Mouse (Mus musculus) ovary, postnatal 14 days (tissue): ENCODE data around the gene Tbx19.

Experiments used
- DNase-seq: peaks from one replicate; pipeline ENCODE4 v3.0.0; 2022; ENCODE audit warnings: low spot score

The Tbx19 gene

DNA sequence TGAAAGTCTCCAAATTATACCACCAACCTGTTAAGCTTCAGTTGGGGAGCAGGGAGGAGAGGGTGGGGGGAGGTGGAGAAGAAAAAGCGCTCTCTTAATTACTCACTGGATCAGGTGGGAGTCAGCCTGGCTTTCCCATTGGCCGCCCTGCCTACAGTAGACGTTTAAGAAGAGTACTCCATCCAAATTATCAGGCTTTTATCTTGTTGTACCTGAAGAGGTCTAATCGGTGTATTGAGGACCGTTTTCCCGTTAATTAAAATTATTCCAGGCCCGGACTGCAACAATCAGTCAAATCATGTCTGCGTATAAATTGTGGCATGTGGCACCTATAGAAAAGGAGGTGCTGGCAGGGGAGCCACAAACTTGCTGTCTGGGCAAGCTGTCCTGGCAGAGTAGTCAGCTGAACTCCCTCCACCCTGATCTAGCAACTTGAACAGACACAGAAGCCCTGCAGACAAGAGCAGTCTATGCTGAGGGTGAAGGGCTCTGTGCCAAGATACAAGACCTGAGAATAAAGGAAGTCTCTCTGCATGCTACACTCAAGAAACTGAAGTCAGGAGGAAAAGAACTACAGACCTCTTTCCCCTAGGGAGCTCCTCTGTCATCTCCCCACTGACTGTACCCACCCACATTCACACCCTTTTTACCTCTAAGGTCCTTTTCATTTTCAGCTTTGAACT, at the start of gene Tbx19:
TSS of gene Tbx19 (minus strand) at position 51 of the 683 bp plus-strand sequence.
- no peak for DNase-seq

DNA sequence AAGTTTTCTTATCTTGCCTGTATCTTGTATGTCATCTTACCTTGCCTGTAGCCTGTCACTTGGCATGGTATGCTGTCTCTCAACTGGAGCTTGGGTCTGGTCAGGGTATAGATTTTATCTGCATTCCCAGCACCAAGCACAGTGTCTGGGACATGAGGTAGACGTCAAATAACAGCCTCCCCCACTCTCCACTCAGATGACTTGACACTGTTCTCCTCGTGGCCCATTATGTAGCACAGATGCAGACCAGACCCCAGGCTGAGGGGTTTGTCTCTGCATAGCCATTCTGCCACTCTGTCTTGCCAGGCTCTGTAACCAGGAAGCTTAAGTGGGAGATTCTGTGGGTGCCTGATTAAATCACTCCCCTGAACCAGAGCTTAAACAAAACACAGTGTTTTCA, 45.0 kb upstream of the Tbx19 start:
- no peak for DNase-seq

DNA sequence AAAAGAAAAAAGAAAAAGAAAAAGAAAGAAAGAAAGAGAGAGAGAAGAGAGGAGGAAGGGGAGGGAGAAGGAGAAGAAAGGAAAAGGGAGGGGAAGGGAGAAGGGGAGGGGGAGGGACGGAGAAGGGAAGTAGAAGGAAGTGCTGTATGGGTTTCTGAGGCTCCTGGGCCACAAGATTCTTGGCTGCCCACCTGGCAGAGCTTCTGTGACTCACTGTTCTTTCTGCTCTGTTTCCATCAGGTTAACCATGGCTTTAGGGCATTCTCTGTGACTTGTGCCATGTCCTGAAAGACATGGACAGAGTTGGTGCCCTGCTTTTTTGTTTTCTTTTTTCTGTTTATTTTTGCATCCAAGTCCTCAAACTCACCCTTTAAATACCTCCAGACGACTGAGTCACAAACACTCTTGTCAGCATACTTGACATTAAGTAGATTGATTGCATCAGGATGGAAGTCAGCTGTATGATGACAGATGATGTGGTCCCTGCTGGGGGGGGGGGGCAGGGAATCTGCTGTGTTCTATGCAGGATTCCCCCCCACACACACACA, 43.0 kb upstream of the Tbx19 start:
- no peak for DNase-seq

DNA sequence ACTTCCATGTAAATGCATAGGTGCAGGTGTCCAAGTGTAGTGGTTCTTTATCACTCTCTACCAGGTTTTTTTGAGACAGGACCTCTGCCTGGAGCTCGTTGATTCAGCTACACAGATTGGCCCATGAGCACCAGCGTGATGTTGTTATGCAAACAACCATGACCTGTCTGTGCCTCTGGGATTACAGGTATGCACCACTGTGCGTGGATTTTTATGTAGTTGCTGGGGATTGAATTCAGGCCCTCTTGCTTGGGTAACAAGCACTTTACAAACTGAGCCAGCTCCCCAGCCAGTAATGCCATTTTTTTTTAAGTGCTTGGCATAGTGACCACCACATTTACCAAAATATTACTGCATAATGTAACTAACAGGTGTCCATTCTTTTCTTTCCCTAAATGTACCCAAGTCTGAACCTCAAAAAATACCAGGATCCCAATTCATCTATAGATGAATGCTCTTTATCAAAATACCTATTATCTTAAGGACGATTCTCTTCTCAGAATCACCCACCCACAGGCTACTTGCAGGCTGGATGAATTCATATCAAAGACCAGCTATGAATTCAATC, 41.0 kb upstream of the Tbx19 start:
- no peak for DNase-seq

DNA sequence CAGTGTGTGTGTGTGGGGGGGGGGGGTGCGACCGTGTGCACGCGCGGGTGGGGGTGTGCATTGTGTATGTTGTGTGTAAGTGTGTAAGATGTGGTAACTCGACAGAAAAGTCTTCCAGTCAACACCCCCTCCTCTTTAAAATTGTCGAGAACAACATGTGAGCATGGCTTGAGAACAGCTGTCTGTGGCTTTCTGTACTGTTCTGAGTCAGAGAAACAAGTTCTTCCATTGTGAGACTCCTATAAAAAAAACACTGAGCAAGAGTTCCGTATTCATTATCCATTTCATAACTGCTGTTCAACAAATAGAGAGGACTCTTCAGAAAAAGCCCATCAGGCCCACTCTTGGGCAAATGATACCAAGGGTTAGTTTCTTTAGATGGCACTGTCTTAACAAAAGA, 40.2 kb upstream of the Tbx19 start:
- no peak for DNase-seq

DNA sequence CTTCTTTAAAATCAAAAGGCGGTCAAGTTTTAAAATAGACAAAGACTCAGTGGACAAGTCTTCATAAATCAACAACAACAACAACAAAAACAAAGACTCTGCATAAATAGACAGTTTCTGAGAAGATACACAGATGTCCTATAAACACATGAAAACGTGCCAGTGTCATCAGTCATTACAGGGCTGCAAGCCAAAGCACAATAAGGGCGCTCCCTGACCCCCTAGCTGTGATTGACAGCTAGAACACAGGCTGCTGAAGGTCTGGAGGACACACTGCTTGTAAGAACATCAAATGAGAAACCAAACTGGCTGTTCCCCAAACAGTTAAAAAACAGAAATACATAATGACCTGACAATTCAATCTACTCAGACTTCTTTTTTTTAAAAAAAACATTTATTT, 39.1 kb upstream of the Tbx19 start:
- no peak for DNase-seq

DNA sequence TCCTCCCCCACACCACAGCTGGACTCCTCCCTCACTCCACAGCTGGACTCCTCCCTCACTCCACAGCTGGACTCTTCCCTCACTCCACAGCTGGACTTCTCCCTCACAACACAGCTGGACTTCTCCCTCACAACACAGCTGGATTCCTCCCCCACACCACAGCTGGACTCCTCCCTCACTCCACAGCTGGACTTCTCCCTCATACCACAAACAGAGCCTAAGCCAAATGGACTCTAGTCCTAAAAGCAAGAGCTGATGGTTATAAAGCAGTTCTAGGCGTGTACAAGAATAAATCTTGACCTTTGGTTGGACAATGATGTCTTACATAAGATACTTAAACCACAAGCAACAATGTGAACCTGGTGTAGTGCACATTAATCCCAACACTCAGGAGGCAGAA, 38.4 kb upstream of the Tbx19 start:
- no peak for DNase-seq

DNA sequence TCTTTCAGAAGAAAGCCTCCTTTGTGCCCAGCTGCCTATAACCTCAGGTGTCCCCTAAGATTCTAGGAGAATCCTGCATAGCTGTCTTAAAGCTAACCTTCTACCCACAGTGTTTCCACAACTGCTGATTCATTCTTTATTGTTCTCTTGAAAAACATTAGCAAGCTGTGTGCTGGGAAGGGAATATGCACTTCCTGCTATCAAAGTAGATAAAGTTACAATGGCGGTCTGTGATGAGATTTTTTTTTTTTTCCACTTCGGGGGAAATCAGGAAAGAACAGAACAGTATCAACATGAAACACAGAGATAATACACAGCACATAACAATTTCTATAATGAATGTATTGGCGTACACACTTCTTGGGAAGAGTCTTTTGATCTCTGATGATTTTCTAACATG, 37.3 kb upstream of the Tbx19 start:
- DNase-seq: no peak

DNA sequence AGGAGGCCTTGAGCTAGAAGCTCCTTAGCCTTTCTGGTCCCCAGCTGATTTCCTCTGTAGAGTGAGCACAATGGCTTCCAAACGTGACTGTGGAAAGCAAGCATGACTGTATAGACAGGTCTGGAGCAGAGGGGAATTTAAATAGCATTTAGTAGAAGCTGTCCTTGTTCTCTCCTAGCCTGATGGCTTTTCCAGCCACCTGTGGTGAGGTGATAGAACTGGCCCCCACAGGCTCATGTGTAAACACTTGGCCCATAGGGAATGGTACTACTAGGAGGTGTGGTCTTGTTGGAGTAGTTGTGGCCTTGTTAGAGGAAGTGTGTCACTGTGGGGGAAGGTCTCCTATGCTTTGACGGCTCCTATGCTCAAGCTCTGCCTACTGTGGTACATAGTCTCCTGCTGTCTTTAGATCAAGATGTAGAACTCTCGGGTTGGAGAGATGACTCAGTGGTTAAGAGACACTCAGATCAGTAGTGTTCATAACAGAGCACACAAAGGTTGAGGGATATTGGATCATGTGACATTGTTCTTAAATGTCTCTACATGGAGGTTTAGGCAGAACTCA, 34.9 kb upstream of the Tbx19 start:
- no peak for DNase-seq

DNA sequence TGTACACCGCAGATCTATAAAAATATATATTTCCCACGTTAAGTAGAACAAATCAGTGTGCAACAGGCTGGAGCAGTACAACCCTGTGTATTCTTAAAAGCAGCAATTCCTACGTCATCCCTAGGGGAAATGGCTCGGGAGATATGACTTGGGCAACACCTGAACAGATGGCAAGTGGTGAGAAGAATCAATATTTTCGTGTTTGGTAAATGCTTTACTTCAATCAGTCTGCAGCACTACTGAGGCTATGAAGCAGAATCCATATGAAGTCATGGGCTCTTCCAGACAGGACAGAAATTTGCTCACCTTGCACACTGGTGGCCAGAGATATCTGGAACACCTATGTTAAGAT, 34.1 kb upstream of the Tbx19 start:
- DNase-seq: no peak

DNA sequence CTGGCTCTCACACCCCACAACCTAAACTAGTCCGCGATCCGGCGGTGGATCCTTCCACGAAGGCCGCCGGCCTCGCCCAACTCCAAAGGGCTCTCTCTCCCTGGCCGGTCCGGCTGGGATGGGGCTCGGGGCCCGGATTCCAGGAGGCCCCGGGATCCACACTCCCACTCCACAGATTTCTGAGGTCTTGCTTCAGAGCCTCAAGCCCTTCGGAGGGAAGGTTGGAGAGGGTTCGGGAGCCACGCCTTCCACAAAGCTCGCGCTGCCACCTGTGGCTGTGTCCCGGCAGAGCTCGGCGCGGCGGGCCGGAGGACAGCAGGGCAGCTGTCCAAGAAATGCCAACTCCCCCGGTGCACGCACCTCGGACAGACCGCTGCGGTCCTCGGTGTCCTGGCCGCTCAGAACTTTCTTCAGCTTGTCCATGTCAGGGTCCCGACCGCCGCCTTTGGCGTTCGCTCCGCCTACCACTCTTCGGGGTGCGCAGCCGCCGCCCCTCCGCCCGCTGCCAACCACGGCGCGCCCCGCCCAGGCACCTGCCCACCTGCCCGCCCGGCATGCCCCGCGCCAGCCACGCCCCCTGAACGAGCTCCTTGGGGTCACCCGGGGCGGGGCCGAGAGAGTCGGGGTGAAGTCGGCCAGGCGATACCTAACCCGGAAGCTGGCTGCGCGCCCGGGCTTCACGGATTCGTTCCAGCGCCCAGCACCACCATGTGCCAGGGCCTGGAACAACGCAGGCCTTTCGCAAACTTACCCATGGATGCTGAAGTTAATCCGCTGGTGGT, 33.5 kb upstream of the Tbx19 start, which contains the start of gene Sft2d2:
TSS of gene Sft2d2 (minus strand) at position 559 of the 782 bp plus-strand sequence.
- peak; percentile 83 for DNase-seq

DNA sequence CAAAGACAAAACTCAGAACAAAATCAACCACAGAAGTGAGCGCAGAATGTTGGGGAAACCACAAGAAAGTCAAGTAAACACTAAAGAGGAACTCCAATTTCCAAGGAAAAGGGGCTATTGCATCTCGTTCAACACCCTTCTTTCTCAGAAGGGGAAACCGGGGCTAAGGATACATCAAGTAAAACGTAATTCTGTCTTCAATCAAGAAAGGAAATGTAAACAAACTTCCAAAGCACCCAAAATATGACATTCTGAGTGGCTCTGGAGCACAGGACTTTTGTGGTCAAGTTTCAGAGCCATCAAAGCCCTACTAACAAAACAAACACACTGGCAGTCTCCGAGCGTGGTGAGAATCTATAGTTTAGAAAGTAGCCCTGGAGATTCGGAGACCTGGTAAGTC, 32.9 kb upstream of the Tbx19 start:
- DNase-seq: no peak

DNA sequence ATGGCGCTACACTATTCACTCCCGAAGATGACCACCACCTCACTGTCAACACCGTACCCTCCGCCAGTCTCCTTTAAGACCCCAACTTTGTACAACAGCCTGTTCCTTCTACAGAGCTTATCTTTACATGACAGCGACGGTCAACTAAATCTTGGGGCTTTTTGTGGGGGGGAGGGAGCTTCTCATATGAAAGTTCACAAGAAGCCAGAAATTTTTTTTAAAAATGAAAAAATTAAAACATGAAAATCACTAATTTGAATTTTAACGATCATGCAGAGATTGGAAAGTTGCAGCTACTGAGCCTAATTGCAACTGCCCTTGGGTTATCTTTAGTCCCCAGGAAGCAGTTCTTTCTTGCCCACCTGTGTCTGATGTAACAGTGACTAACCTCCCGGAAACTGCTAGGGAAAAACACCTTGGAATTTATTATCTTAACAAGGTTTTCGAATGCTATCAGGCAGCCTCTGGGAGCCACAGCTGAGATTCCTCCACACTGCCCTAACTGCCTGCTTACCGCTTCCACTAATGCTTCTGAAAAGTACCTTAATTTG, 32.2 kb upstream of the Tbx19 start:
- no peak for DNase-seq

DNA sequence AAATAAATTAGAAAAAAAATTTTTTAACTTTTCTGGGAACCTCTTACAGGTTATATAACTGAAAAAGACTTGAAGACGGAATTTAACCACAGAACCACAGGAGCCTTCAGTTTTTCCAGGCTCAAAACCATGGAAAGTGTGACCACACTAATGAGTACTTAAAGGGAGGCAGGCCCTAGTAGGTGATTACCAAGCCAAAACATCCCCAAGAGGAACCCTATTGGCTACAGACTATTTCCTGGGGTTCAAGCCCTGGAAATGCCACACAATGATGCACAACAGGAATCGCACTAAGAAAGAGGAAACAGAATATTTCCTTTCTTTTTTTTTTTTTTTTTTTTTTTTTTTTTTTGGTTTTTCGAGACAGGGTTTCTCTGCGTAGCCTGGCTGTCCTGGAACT, 31.5 kb upstream of the Tbx19 start:
- no peak for DNase-seq

DNA sequence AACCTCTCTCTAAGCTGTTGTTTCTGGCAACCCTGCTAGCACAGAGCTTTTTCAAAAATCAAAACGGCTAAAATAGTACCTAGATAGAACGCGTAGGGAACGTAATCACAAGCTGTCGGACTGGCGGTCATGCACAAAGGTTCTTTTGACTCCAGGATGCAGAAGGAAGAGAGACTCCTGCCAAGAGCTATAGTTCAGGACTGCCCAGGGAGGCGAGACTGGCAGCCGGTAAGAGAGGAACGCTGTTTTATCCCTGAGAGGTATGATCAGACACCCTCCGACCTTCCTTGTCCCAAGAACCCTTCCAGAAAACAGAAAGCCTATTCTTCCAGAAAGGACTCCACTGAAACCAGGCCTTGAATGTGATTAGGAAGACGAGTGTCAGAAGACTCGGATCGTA, 31.0 kb upstream of the Tbx19 start:
- DNase-seq: no peak

DNA sequence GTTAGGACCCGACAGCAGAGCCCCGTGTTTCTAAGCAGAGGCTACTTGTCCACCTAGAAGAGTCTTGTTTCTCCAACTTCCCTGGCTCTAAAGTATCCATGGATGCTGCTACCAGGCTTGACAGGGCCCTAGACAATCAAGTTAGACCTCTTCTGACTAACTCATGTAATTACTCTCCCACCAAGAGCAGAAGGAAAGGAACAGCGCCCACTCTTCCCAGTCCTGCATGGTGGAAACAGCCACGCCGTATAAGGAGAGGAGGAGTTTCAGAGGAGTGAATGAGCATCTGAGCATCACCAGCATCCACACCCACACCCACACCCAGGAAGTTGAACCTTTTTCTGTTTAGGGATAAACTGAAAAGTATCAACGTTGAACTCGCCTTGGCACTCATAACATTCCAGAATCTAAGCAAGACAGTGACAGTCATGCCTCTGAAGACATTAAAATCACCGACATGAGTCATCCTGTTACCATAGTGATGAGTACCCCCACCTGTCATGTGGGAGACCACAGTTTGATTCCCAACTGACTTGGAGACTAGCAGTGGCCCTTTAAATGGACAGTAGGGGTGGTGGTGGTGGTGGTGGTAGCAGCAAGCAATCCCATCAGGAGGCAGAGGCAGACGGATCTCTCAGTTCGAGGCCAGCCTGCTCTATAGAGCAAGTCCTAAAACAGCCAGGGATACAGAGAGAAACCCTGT, 30.1 kb upstream of the Tbx19 start:
- no peak for DNase-seq

DNA sequence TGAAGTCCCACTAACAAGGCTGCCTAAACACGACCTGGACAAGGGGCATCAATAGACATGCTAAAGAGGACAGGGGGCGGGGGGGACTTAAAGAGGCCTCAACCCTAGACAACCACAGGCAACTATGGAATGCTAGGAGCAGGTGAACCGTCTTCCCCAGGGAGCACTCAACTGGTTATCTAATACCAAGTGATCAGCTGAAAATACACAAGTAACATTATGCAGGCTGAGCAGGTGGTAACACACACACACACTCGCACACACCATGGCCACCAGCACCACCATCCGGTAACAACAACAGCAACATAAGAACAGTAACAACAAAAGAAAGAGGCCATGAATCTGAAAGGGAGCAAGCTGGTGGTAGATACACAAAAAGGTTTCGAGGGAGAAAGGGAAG, 29.5 kb upstream of the Tbx19 start:
- no peak for DNase-seq

DNA sequence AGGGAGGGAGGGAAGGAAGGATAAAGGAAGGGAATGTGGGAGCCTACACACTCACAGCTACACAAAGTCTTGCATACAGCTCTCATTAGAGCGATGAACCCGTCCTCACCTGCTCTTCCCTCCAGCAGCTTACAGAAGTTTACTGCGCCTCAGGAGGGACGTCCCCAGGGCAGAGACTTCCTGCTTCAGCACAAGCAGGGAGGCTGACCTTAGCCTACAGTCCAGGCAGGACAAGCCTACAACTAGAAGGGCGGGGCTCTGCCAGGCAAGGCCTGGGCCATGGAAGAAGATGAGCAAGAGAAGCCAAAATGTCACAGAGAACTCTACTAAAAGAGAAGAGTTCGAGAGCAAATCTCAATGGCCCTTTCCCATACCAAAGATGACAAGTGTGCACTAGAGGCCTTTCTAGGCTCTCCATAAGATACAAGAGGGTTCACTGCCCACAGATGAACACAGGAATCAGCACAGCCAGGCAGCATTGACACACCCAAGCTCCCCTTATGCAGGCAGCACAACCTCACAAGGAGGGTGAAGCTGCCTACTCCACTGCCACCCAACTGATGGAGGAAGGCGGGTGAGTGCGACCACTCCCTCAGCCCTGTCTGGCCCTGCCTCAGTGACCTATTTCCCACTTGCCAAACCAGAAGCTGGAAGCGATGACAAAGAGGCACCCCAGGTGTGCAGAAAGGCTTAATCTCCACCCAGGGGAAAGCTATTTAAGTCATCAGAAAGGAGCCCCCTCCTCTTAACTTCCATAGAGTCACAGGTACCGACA, 28.4 kb upstream of the Tbx19 start:
- no peak for DNase-seq

DNA sequence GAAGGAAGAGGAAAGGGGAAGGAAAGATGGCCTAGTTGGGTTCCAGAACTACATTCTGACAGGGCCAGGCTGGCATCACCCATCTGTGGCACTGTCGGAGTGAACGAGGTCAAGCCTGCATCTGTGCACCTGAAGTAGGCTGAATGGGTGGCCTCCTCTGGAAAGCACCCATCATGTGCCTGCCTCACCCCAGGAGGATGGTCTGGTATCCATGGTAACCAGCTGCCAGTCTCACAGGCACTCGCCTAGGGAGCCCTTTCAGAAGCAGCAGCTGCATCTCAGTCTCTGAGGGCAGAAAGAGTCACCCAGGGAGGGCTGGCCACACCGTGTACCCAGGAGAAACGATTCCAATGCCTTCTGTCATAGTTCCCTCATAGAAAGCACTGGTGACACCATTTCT, 26.8 kb upstream of the Tbx19 start:
- no peak for DNase-seq

DNA sequence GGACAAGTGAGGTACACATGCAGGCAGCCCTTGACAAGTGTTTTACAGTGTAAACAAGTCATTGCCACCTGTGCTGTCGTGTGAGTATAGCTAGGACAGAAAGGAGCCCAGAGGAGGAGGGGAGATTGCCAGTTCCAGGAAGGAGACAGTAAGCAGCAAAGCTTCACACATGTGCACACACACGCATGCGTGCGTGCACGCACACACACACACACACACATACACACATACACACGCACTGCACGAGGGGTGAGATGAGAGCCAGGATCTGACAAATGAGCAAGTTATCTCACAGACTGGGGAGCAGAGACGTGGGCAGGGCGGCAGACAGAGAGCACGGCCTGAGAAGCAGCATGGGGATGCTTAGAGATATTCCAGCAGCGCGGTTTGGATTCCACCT, 25.9 kb upstream of the Tbx19 start:
- no peak for DNase-seq

DNA sequence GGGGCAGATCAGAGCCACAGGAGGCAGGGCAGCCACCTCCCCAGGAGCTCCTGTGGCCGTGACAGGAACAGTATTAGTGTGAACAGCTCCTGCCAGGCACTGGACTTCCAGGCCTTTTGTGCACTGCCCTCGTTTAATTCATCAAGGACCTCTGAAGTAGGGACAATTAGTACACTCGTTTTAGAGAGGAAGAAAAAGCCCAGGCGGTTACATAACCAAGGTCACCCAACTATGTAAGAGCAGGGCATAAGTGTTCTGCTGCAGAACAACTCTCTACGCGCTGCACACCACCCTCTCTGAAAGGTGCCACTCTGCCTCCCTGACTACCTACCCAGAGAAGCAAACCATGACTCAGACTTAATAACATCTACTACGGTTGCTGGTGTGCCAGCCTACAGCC, 24.5 kb upstream of the Tbx19 start:
- no peak for DNase-seq
